Mouse (Mus musculus): Measurements from ENCODE around the gene Unc50. TPM values are rescaled to one million over a fixed set of nuclear protein-coding genes. Genes with fewer than 3 reads are reported as not detected.

Gene Unc50
- polyA plus RNA-seq, 1 experiment from 2014 or later, result 78.6 TPM

- no peak overlapping the region for H3K4me3 ChIP-seq (ENCODE audit: low read depth, low read length)
- 69% methylated on average over 3 of the region's 3 CpGs for WGBS (ENCODE audit: insufficient replicate concordance)
- H3K36me3 ChIP-seq (replicated peaks; ENCODE audit: insufficient read depth, low read length), result peaks cover 78% of the 10 kb centered on the region
- no peaks in the 10 kb centered on the region for H3K27me3 ChIP-seq (ENCODE audit: insufficient read depth, low read length)
- TF ChIP-seq CTCF (IDR thresholded peaks at IDR 0.05; ENCODE audit: low read depth), result no peak
- peak; percentile 35; the same call in 1 of the 2 replicates for TF ChIP-seq EP300 (IDR thresholded peaks at IDR 0.05; ENCODE audit: low read depth)
- H3K4me1 ChIP-seq (ENCODE audit: insufficient read depth), result peaks cover 3% of the 10 kb centered on the region
- ATAC-seq, result peak; percentile 61; the same call in 1 of the 2 replicates
- H3K9me3 ChIP-seq (ENCODE audit: low read length), result no peaks in the 10 kb centered on the region
- DNase-seq, result no peak
- no peak overlapping the region for H3K4me2 ChIP-seq (ENCODE audit: low read depth, low read length)
- H3K9ac ChIP-seq (replicated peaks), result no peak overlapping the region
- no peak overlapping the region for H3K27ac ChIP-seq (ENCODE audit: low read depth)
Observed at GRCm38 (mm10) chr1:37436419-37436818, 6.5 kb downstream of the Unc50 start.

DNA sequence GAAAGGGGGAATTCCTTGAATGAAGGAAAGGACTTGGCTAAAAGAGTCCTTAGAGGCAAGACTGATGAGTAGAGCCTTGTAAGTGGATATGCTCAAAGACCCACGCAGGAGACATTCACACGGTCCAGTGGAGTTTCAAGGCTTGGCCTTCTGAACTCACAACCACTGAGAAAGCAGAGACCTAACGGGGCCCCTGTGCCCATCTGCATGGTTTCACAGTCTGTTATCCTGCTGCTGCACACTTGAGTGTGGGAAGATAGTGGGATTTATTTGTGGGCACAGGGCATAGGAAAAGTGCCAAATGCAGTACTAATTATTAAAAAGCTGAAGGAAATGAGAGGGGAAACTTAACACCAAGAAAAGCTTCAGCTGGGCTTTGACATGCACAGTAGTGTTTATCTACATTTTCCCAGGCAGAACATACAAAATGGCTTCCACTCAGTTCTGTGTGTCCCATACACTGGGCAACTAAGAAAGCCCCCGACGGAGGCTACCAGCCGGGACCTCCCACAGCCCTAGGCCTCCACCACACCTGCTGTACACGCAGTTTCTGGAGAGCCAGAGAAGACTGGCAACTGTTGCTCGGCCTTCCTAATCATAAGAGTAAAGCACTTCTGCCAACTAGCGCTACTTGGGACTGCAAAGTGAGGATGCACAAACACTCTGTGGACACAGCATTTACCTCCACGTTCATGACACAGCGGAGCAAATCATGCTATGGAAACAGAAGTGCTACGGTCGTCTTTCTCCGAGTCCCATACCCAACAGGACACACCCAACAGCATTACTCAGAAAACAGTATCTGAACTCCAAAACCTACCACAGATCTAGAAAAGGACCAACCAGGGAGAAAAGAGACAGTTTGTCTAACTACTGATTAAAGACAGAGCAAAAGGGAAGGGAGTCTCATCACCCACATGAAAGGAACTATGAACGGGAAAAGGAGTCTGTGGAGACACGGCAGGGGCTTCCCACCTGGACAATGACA, 13.2 kb downstream of the Unc50 start:
- TF ChIP-seq CTCF (IDR thresholded peaks at IDR 0.05; ENCODE audit: low read depth), result no peak
- TF ChIP-seq EP300 (IDR thresholded peaks at IDR 0.05; ENCODE audit: low read depth), result no peak
- no peaks in the 10 kb centered on the region for H3K27me3 ChIP-seq (ENCODE audit: insufficient read depth, low read length)
- WGBS (ENCODE audit: insufficient replicate concordance), result 82% methylated on average over 16 of the region's 16 CpGs
- H3K9ac ChIP-seq (replicated peaks), result no peak overlapping the region
- DNase-seq (no peak), ATAC-seq (no peak)
- peaks cover 27% of the 10 kb centered on the region for H3K36me3 ChIP-seq (replicated peaks; ENCODE audit: insufficient read depth, low read length)
- H3K4me3 ChIP-seq (ENCODE audit: low read depth, low read length), result no peak overlapping the region
- no peaks in the 10 kb centered on the region for H3K9me3 ChIP-seq (ENCODE audit: low read length)
- no peak overlapping the region for H3K27ac ChIP-seq (ENCODE audit: low read depth)
- H3K4me2 ChIP-seq (ENCODE audit: low read depth, low read length), result no peak overlapping the region
- no peaks in the 10 kb centered on the region for H3K4me1 ChIP-seq (ENCODE audit: insufficient read depth)

GRCm38 (mm10) chr1:37448361-37449095, 18.6 kb downstream of the Unc50 start:
- ATAC-seq, result no peak
- 73% methylated on average over 10 of the region's 10 CpGs for WGBS (ENCODE audit: insufficient replicate concordance)
- H3K4me2 ChIP-seq (ENCODE audit: low read depth, low read length), result no peak overlapping the region

GRCm38 (mm10) chr1:37451270-37451669, 21.3 kb downstream of the Unc50 start:
- Histone ChIP-seq H3K4me2 (ENCODE audit: low read depth, low read length) (no peak overlapping the region), H3K4me3 (ENCODE audit: low read depth, low read length) (no peak overlapping the region), H3K27ac (ENCODE audit: low read depth) (no peak overlapping the region), H3K9ac (replicated peaks) (no peak overlapping the region), H3K27me3 (ENCODE audit: insufficient read depth, low read length) (no peaks in the 10 kb centered on the region), H3K4me1 (ENCODE audit: insufficient read depth) (no peaks in the 10 kb centered on the region), H3K9me3 (ENCODE audit: low read length) (no peaks in the 10 kb centered on the region), H3K36me3 (replicated peaks; ENCODE audit: insufficient read depth, low read length) (no peaks in the 10 kb centered on the region; the same call in 1 of the 2 replicates)
- ATAC-seq, result no peak
- no peak for TF ChIP-seq EP300 (IDR thresholded peaks at IDR 0.05; ENCODE audit: low read depth)
- TF ChIP-seq CTCF (IDR thresholded peaks at IDR 0.05; ENCODE audit: low read depth), result no peak
- 88% methylated on average over 8 of the region's 8 CpGs for WGBS (ENCODE audit: insufficient replicate concordance)
- no peak for DNase-seq

More at GRCm38 (mm10) chr1:37448361-37449095, 18.6 kb downstream of the Unc50 start:
- Histone ChIP-seq H3K9me3 (ENCODE audit: low read length) (no peaks in the 10 kb centered on the region), H3K4me3 (ENCODE audit: low read depth, low read length) (no peak overlapping the region), H3K27me3 (ENCODE audit: insufficient read depth, low read length) (no peaks in the 10 kb centered on the region), H3K27ac (ENCODE audit: low read depth) (no peak overlapping the region), H3K36me3 (replicated peaks; ENCODE audit: insufficient read depth, low read length) (no peaks in the 10 kb centered on the region), H3K4me1 (ENCODE audit: insufficient read depth) (no peaks in the 10 kb centered on the region), H3K9ac (replicated peaks) (no peak overlapping the region)
- TF ChIP-seq EP300 (IDR thresholded peaks at IDR 0.05; ENCODE audit: low read depth) (no peak), CTCF (IDR thresholded peaks at IDR 0.05; ENCODE audit: low read depth) (peak; percentile 70)
- peak; percentile 69 for DNase-seq

GRCm38 (mm10) chr1:37457546-37457945, 27.6 kb downstream of the Unc50 start:
- no peak for TF ChIP-seq CTCF (IDR thresholded peaks at IDR 0.05; ENCODE audit: low read depth)
- Histone ChIP-seq H3K4me3 (ENCODE audit: low read depth, low read length) (no peak overlapping the region), H3K27ac (ENCODE audit: low read depth) (no peak overlapping the region), H3K4me2 (ENCODE audit: low read depth, low read length) (no peak overlapping the region), H3K9me3 (ENCODE audit: low read length) (no peaks in the 10 kb centered on the region), H3K27me3 (ENCODE audit: insufficient read depth, low read length) (no peaks in the 10 kb centered on the region), H3K36me3 (replicated peaks; ENCODE audit: insufficient read depth, low read length) (no peaks in the 10 kb centered on the region; the same call in 1 of the 2 replicates), H3K4me1 (ENCODE audit: insufficient read depth) (no peaks in the 10 kb centered on the region), H3K9ac (replicated peaks) (no peak overlapping the region)
- ATAC-seq (no peak), DNase-seq (no peak)
- 77% methylated on average over 7 of the region's 7 CpGs for WGBS (ENCODE audit: insufficient replicate concordance)

DNA sequence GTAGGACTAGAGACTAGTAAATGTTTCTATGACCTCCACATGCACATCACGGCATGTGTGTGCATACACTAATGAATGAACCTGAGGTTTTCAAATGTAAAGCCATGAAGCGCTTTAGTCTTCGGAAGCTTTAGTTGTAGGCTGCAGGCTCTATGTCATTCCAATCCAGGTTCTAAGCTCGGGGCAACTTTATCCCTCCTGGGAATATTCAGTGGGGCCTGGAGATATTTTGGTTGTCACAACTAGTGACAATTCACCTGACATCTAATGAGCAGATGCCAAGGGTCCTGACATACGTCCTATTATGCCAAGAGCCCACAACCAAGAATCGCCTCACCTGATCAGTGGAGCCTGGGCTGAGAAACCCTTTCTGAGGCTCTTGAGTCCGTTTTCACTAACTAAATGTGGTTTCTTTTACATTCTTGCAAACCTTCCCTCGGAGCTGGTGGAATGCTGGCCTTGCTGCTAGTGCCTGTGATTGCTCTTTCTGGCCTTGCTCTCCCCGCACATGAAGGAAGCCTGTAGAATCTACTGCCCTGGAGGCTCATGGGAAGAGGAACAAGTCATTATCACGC, 35.0 kb downstream of the Unc50 start:
- H3K4me2 ChIP-seq (ENCODE audit: low read depth, low read length), result no peak overlapping the region
- H3K4me1 ChIP-seq (ENCODE audit: insufficient read depth), result no peaks in the 10 kb centered on the region
- H3K36me3 ChIP-seq (replicated peaks; ENCODE audit: insufficient read depth, low read length), result no peaks in the 10 kb centered on the region
- H3K27ac ChIP-seq (ENCODE audit: low read depth), result no peak overlapping the region
- no peak overlapping the region for H3K4me3 ChIP-seq (ENCODE audit: low read depth, low read length)
- ATAC-seq (no peak), DNase-seq (no peak)
- no peak overlapping the region for H3K9ac ChIP-seq (replicated peaks)
- no peaks in the 10 kb centered on the region for H3K9me3 ChIP-seq (ENCODE audit: low read length)
- TF ChIP-seq EP300 (IDR thresholded peaks at IDR 0.05; ENCODE audit: low read depth) (no peak), CTCF (IDR thresholded peaks at IDR 0.05; ENCODE audit: low read depth) (no peak)
- H3K27me3 ChIP-seq (ENCODE audit: insufficient read depth, low read length), result no peaks in the 10 kb centered on the region
- WGBS (ENCODE audit: insufficient replicate concordance), result 78% methylated on average over 10 of the region's 10 CpGs
